Mouse (Mus musculus) embryonic facial prominence, embryonic 12.5 days (tissue): ENCODE data around the gene Smc3. TPM values are rescaled to one million over a fixed set of nuclear protein-coding genes. Genes with fewer than 3 reads are reported as not detected.
A peak's percentile ranks its signal among the peaks of the same experiment; 100 is the strongest.
"Not testable (repeated sequence)": the region's sequence is repeated elsewhere in the genome, so short reads cannot be mapped to it uniquely, and the experiment has no call there.

Experiments
- ATAC-seq: fragments of 200-750 bp; cut with Nextera tagmentation; 2 replicates; pipeline ENCODE4 v1.8.0; 2017; ENCODE audit not compliant: insufficient number of reproducible peaks, insufficient read depth, low FRiP score, low TSS enrichment
- H3K27ac ChIP-seq: fragments of 300-500 bp; sonication (generic); 2 replicates; pipeline ENCODE4 v1.5.1; 2016; ENCODE audit warnings: mild to moderate bottlenecking
- H3K27me3 ChIP-seq: fragments of 300-500 bp; sonication (generic); 2 replicates; pipeline ENCODE4 v1.6.1; 2016; ENCODE audit warnings: mild to moderate bottlenecking, moderate library complexity
- H3K36me3 ChIP-seq: fragments of 300-500 bp; sonication (generic); 2 replicates; pipeline ENCODE4 v1.6.1; 2016; ENCODE audit warnings: mild to moderate bottlenecking
- H3K4me1 ChIP-seq: fragments of 300-500 bp; sonication (generic); 2 replicates; pipeline ENCODE4 v1.6.1; 2016
- H3K4me2 ChIP-seq: fragments of 300-500 bp; sonication (generic); replicated peaks from 2 replicates; pipeline ENCODE4 v1.6.1; 2016; ENCODE audit warnings: mild to moderate bottlenecking, moderate library complexity
- H3K4me3 ChIP-seq: fragments of 300-500 bp; sonication (generic); 2 replicates; pipeline ENCODE4 v1.5.1; 2016; ENCODE audit warnings: mild to moderate bottlenecking
- H3K9ac ChIP-seq: fragments of 300-500 bp; sonication (generic); 2 replicates; pipeline ENCODE4 v1.6.1; 2016; ENCODE audit warnings: mild to moderate bottlenecking, moderate library complexity
- H3K9me3 ChIP-seq: fragments of 300-500 bp; sonication (generic); 2 replicates; pipeline ENCODE4 v1.6.1; 2016; ENCODE audit warnings: mild to moderate bottlenecking, moderate library complexity
- WGBS: fragments of 180-500 bp; shearing (Covaris S2); methylation state at CpG from one replicate; pipeline ENCODE4 v1.1.7; 2016; 5-methylcytosine and 5-hydroxymethylcytosine counted together
- polyA plus RNA-seq: library from polyadenylated mRNA; unstranded; fragments of >200 nt; fragmentation: Nextera tagmentation; extraction: Ambion mirVana; gene quantifications from 2 replicates; pipeline ENCODE4 v1.2.1, GENCODE M21; 2016

Smc3 gene
- polyA plus RNA-seq, 1 experiment from 2014 or later, result 81.9 TPM

GRCm38 (mm10) chr19:53578597-53579252 is 21.5 kb upstream of the Smc3 start:
- ATAC-seq, result no peak
- 13% methylated on average over 8 of the region's 8 CpGs for WGBS

GRCm38 (mm10) chr19:53580271-53580670 is 19.9 kb upstream of the Smc3 start:
- H3K9me3 ChIP-seq, result peaks cover 16% of the 10 kb centered on the region
- not testable (repeated sequence) for H3K27me3 ChIP-seq, H3K36me3 ChIP-seq, H3K4me2 ChIP-seq, H3K4me3 ChIP-seq, H3K4me1 ChIP-seq, H3K9ac ChIP-seq, H3K27ac ChIP-seq, ATAC-seq
- WGBS, result 83% methylated on average over 8 of the region's 8 CpGs

More at GRCm38 (mm10) chr19:53578597-53579252, 21.5 kb upstream of the Smc3 start:
- Histone ChIP-seq H3K4me3 (no peak overlapping the region), H3K27me3 (no peaks in the 10 kb centered on the region), H3K36me3 (no peaks in the 10 kb centered on the region), H3K4me2 (no peak overlapping the region), H3K9ac (no peak overlapping the region), H3K4me1 (no peaks in the 10 kb centered on the region), H3K27ac (no peak overlapping the region), H3K9me3 (peaks cover under 1% of the 10 kb centered on the region; the same call in 1 of the 2 replicates)

GRCm38 (mm10) chr19:53587686-53588085 is 12.5 kb upstream of the Smc3 start:
- H3K9ac ChIP-seq, H3K4me2 ChIP-seq, ATAC-seq, H3K4me1 ChIP-seq, H3K36me3 ChIP-seq, H3K27ac ChIP-seq, H3K27me3 ChIP-seq, H3K4me3 ChIP-seq: not testable (repeated sequence)
- peaks cover 19% of the 10 kb centered on the region for H3K9me3 ChIP-seq
- 87% methylated on average over 3 of the region's 3 CpGs for WGBS

GRCm38 (mm10) chr19:53588968-53589367 is 11.2 kb upstream of the Smc3 start, which contains the start of gene Nutf2-ps1:
Gene Nutf2-ps1 (minus strand): TSS chr19:53589068.
- not testable (repeated sequence) for H3K4me1 ChIP-seq, H3K27me3 ChIP-seq, H3K4me3 ChIP-seq, H3K36me3 ChIP-seq, ATAC-seq, H3K27ac ChIP-seq, H3K9ac ChIP-seq, H3K4me2 ChIP-seq
- WGBS, result 91% methylated on average over 7 of the region's 7 CpGs
- H3K9me3 ChIP-seq, result peaks cover 16% of the 10 kb centered on the region

- H3K36me3 ChIP-seq, result no peaks in the 10 kb centered on the region
- peaks cover 6% of the 10 kb centered on the region for H3K4me1 ChIP-seq
- H3K9ac ChIP-seq, result no peak overlapping the region
- no peak overlapping the region for H3K27ac ChIP-seq
- H3K9me3 ChIP-seq, result no peaks in the 10 kb centered on the region
- no peak overlapping the region for H3K4me2 ChIP-seq
- no peaks in the 10 kb centered on the region for H3K27me3 ChIP-seq
- no peak overlapping the region for H3K4me3 ChIP-seq
- no peak for ATAC-seq
- 60% methylated on average over 7 of the region's 7 CpGs for WGBS
Observed at GRCm38 (mm10) chr19:53596723-53597474, 3.3 kb upstream of the Smc3 start.

GRCm38 (mm10) chr19:53600549-53601362 is 558 bp downstream of the Smc3 start:
- Histone ChIP-seq H3K4me2 (peak overlapping the region; percentile 87), H3K9ac (peak overlapping the region; percentile 97), H3K36me3 (peaks cover 22% of the 10 kb centered on the region), H3K9me3 (no peaks in the 10 kb centered on the region), H3K27ac (peak overlapping the region; percentile 98), H3K27me3 (no peaks in the 10 kb centered on the region), H3K4me3 (peak overlapping the region; percentile 99), H3K4me1 (peaks cover 13% of the 10 kb centered on the region)
- peak; percentile 54; the same call in 1 of the 2 replicates for ATAC-seq
- WGBS, result under 1% methylated on average over 79 of the region's 82 CpGs

- Histone ChIP-seq H3K27ac (no peak overlapping the region), H3K4me2 (peak overlapping the region; percentile 87), H3K27me3 (no peaks in the 10 kb centered on the region), H3K36me3 (peaks cover 25% of the 10 kb centered on the region), H3K9me3 (no peaks in the 10 kb centered on the region), H3K9ac (peak overlapping the region; percentile 97), H3K4me1 (peaks cover 13% of the 10 kb centered on the region), H3K4me3 (peak overlapping the region; percentile 99)
- ATAC-seq, result no peak
- 14% methylated on average over 11 of the region's 11 CpGs for WGBS
Observed at GRCm38 (mm10) chr19:53601363-53601655, 1.1 kb downstream of the Smc3 start.

- H3K4me2 ChIP-seq, result no peak overlapping the region
- ATAC-seq, result no peak
- no peak overlapping the region for H3K4me3 ChIP-seq
- H3K36me3 ChIP-seq, result peaks cover 29% of the 10 kb centered on the region
- no peak overlapping the region for H3K27ac ChIP-seq
- H3K27me3 ChIP-seq, result no peaks in the 10 kb centered on the region
- no peak overlapping the region for H3K9ac ChIP-seq
- 0 out of 2 replicates have a peak, but pooled peaks cover 3% of the 10 kb centered on the region for H3K4me1 ChIP-seq
- H3K9me3 ChIP-seq, result no peaks in the 10 kb centered on the region
- WGBS, result 72% methylated on average over 6 of the region's 6 CpGs
Observed at GRCm38 (mm10) chr19:53608921-53609320, 8.7 kb downstream of the Smc3 start.

- H3K9me3 ChIP-seq, result no peaks in the 10 kb centered on the region
- H3K4me1 ChIP-seq, result no peaks in the 10 kb centered on the region
- H3K27ac ChIP-seq, result no peak overlapping the region
- no peaks in the 10 kb centered on the region for H3K27me3 ChIP-seq
- peaks cover 69% of the 10 kb centered on the region for H3K36me3 ChIP-seq
- H3K4me3 ChIP-seq, result no peak overlapping the region
- H3K9ac ChIP-seq, result no peak overlapping the region
- WGBS, result 93% methylated on average over 13 of the region's 13 CpGs
- no peak overlapping the region for H3K4me2 ChIP-seq
- ATAC-seq, result no peak
Observed at GRCm38 (mm10) chr19:53621681-53622080, 21.5 kb downstream of the Smc3 start.

- no peak overlapping the region for H3K27ac ChIP-seq
- no peaks in the 10 kb centered on the region for H3K27me3 ChIP-seq
- H3K9me3 ChIP-seq, result no peaks in the 10 kb centered on the region
- no peak overlapping the region for H3K4me2 ChIP-seq
- no peak for ATAC-seq
- whole genome bisulfite sequencing, result 90% methylated on average over 2 of the region's 2 CpGs
- no peak overlapping the region for H3K4me3 ChIP-seq
- H3K9ac ChIP-seq, result no peak overlapping the region
- H3K4me1 ChIP-seq, result no peaks in the 10 kb centered on the region
- peaks cover 75% of the 10 kb centered on the region for H3K36me3 ChIP-seq
Observed at GRCm38 (mm10) chr19:53638041-53638440, 37.8 kb downstream of the Smc3 start.

- H3K36me3 ChIP-seq, result peaks cover 75% of the 10 kb centered on the region
- H3K4me1 ChIP-seq, result no peaks in the 10 kb centered on the region
- no peaks in the 10 kb centered on the region for H3K27me3 ChIP-seq
- H3K4me3 ChIP-seq, result no peak overlapping the region
- H3K9me3 ChIP-seq, result no peaks in the 10 kb centered on the region
- H3K4me2 ChIP-seq, result no peak overlapping the region
- no peak for ATAC-seq
- 93% methylated on average over 8 of the region's 8 CpGs for WGBS
- H3K27ac ChIP-seq, result no peak overlapping the region
- H3K9ac ChIP-seq, result no peak overlapping the region
Observed at GRCm38 (mm10) chr19:53638727-53639126, 38.5 kb downstream of the Smc3 start.
